Mouse (Mus musculus) cerebellum, adult 18-20 months (tissue): ENCODE data around the gene Prss29.
A peak's percentile ranks its signal among the peaks of the same experiment; 100 is the strongest.

Experiments used
- DNase-seq, 2 experiments: peaks; one replicate each; pipeline ENCODE4 v3.0.0; 2021

The Prss29 gene

DNA sequence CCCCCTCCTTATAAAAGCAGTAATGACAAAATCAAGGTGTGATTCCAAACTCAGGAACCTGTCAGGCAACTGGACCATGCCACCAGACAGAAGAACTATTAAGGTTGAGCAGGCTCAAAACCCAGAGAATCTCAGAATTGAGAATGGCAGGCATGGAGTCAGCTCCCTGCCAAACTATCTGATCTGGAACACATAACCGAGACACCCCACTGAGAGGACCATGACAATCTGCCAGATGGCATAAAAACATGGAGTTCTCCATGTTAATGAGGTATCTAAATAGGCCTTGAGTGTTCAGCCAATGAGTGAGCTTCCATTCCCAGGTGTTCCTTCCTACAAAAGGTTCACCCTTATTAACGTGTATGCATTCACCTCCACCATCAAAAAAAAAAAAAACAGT lies 42.8 kb downstream of the Prss29 start:
- DNase-seq = no peak

DNA sequence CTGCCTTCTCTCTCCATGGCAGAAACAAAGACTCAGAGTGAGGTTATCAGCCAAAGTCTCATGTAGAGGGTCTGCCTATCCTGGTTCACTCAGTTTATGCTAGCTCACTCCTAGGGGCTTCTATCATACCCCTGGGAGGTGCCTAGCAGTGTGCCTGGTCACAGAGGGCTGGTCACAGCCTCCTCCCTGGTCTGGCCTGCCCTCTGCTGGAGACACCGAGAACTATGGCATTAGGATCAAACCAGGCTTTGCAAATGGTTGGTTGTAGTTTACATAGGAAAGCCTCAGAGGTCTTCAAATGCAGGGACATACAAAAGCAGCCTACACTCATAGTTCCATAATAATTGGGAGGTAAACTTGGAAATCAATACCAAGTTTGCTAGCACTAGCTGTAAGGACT lies 45.3 kb downstream of the Prss29 start:
- DNase-seq = peak; percentile 43 to 45

DNA sequence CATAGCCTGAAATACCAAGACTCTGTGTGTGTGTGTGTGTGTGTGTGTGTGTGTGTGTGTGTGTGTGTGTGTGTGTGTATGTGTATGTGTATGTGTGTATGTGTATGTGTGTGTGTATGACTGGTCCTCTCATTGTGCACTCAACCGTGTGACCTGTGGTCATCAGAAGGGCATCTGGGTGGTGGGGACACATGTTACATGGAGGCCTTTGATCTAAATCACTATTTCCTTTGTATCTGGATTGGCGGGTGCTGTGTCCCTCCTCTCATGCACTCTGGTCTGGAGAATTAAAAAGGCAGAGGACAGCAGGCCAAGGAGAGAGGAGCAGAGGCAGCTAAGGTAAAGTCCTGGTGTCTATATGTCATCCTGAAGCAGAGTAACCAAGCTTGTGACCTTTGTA lies 47.6 kb downstream of the Prss29 start, which contains the start of gene Tpsb2:
Tpsb2 (plus strand) TSS at position 301 of the 400 bp plus-strand sequence.
- no peak for DNase-seq

DNA sequence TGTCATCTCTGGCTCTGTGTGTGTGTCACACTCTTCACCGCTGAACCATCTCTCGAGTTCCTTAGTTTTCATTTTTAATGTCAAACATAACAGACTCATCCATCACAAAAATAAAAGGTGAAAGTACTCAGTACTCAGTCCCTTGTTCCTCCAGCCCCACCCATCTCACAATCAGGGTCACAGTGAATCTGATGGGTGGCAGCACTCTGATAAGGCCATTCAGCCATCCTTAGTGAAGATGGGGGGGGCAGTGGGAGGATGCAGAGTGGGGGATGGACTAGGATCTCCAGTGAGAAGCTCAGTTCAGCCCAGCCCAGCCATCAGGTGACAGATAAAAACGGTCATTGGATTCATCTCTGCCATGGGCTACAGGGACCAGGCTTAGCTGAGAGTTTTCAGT lies 50.5 kb downstream of the Prss29 start, which contains the start of gene Tpsg1:
Tpsg1 (plus strand) TSS at position 301 of the 400 bp plus-strand sequence.
- no peak for DNase-seq
